Mouse (Mus musculus) naive thymus-derived CD4-positive, alpha-beta T cell, adult 2 months (primary cell): ENCODE data around the gene Gatad2a.

Source experiments
- DNase-seq: peaks from one replicate; pipeline ENCODE4 v3.0.0-alpha.2; 2011; ENCODE audit warnings: low read depth

Gatad2a gene

GRCm38 (mm10) chr8:69900895-69901451, 95.2 kb downstream of the Gatad2a start:
- DNase-seq, result no peak

- DNase-seq, result no peak
Observed at GRCm38 (mm10) chr8:69899876-69900275, 96.3 kb downstream of the Gatad2a start.

GRCm38 (mm10) chr8:69897857-69898256, 98.3 kb downstream of the Gatad2a start:
- no peak for DNase-seq

GRCm38 (mm10) chr8:69895772-69896451, 100.3 kb downstream of the Gatad2a start:
- DNase-seq, result no peak

GRCm38 (mm10) chr8:69894836-69895332, 101.3 kb downstream of the Gatad2a start:
- DNase-seq, result no peak

GRCm38 (mm10) chr8:69893863-69894262, 102.3 kb downstream of the Gatad2a start:
- DNase-seq, result peak; percentile 66

GRCm38 (mm10) chr8:69890813-69891241, 105.4 kb downstream of the Gatad2a start:
- DNase-seq, result peak; percentile 51

GRCm38 (mm10) chr8:69888902-69889301, 107.3 kb downstream of the Gatad2a start:
- no peak for DNase-seq

GRCm38 (mm10) chr8:69888244-69888866, 107.8 kb downstream of the Gatad2a start:
- DNase-seq, result peak; percentile 25

- DNase-seq, result peak; percentile 58
Observed at GRCm38 (mm10) chr8:69887289-69888243, 108.6 kb downstream of the Gatad2a start, which contains the start of gene Cilp2. Cilp2 (minus strand) TSS chr8:69887687.

GRCm38 (mm10) chr8:69884141-69884540, 112.0 kb downstream of the Gatad2a start:
- no peak for DNase-seq

GRCm38 (mm10) chr8:69882833-69883600, 113.2 kb downstream of the Gatad2a start:
- DNase-seq, result no peak

- peak; percentile 63 for DNase-seq
Observed at GRCm38 (mm10) chr8:69882021-69882756, 114.0 kb downstream of the Gatad2a start.

GRCm38 (mm10) chr8:69881261-69881865, 114.8 kb downstream of the Gatad2a start:
- no peak for DNase-seq

- no peak for DNase-seq
Observed at GRCm38 (mm10) chr8:69880841-69881240, 115.3 kb downstream of the Gatad2a start.

- no peak for DNase-seq
Observed at GRCm38 (mm10) chr8:69879678-69880077, 116.5 kb downstream of the Gatad2a start.

GRCm38 (mm10) chr8:69877992-69878391, 118.2 kb downstream of the Gatad2a start:
- no peak for DNase-seq

- DNase-seq, result no peak
Observed at GRCm38 (mm10) chr8:69877396-69877795, 118.8 kb downstream of the Gatad2a start.

GRCm38 (mm10) chr8:69876967-69877366, 119.2 kb downstream of the Gatad2a start:
- no peak for DNase-seq

GRCm38 (mm10) chr8:69876097-69876496, 120.1 kb downstream of the Gatad2a start:
- no peak for DNase-seq
